Mouse (Mus musculus) small intestine, adult 2 months (tissue): Measurements from ENCODE around the gene Lypd6b.

Source experiments
- CTCF ChIP-seq: fragments of 200-500 bp; IDR thresholded peaks from 2 replicates; pipeline ENCODE4 v1.5.1; 2012; ENCODE audit warnings: low read depth, mild to moderate bottlenecking, control low read depth, inconsistent platforms, low read length, moderate library complexity, mixed read lengths; ENCODE audit not compliant: insufficient replicate concordance, insufficient read length; ENCODE audit errors: extremely low read depth
- POLR2A ChIP-seq: fragments of 200-500 bp; IDR thresholded peaks from 2 replicates; pipeline ENCODE4 v1.6.1; 2012; ENCODE audit warnings: low read depth, mild to moderate bottlenecking, control low read depth, inconsistent platforms, low read length, moderate library complexity

DNA sequence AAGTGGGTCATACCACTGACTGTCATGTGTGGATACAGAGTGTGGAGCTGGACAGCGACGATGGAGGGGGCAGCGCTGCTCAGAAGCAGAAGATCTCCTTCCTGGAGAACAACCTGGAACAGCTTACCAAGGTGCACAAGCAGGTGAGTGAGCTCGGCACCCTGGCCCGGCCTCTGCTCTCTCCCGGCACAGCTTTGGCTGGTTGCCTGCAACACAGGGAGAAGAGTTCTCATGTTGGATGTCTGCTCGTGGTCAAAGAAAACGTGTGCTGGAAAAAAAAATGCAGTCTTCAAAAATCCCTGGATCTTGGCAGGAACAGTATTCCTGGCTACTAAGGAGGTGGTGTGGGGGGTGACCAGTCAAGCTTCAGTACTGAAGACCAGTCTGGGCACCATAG is 35.3 kb upstream of the Lypd6b start:
- TF ChIP-seq POLR2A (no peak), CTCF (no peak)
